Mouse (Mus musculus): ENCODE data around the gene Mfng.
A peak's percentile ranks its signal among the peaks of the same experiment; 100 is the strongest.

DNA sequence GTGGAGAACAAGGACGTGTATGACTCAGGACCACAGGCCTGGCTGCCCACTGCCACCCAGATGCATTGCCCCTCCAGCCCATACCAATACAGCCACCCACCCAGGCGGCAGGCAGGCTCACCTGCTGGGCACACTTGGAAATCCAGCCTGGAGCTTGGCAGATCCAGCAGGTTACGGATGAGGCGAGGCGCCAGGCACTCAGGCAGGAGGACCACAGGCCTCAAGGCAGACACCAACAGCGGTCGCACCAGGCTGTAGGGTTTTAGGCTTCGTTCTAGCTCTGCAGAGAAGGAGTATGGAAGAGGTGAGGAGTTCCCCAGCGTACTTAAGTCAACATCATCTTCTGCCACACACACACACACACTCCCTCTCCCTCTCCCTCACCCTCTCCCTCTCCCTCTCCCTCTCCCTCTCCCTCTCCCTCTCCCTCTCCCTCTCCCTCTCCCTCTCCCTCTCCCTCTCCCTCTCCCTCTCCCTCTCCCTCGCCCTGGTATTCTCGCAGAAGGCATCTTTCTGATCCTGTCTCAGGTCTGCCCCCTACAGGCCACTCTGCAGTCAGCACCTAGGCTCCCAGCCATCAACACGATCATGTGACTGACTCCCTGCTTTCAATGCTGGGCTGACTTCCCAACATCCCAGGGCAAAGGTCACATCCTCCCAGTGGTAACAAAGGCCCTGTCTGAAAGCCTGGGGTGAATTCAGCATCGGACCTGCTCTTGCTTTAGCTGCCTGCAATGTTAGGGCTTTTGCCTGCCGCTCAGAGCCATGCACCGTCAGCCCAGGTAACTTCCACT, 5.0 kb upstream of the Mfng start:
- TF ChIP-seq MAX (IDR thresholded peaks at IDR 0.05; ENCODE audit: low read length) (peak; percentile 22; the same call in 1 of the 2 replicates), SIN3A (IDR thresholded peaks at IDR 0.05; ENCODE audit: low read length) (no peak), POLR2A (IDR thresholded peaks at IDR 0.05; ENCODE audit: low read depth, low read length) (no peak), CTCF (conservative IDR thresholded peaks at IDR 0.05 in 1 of 2, IDR thresholded peaks at IDR 0.05 in 1 of 2; ENCODE audit: low read depth in 2 of 2, low read length in 2 of 2) (peak; percentile 60 to 73), TCF12 (IDR thresholded peaks at IDR 0.05; ENCODE audit: low read depth, low read length) (no peak)

Measured in CH12.LX (cell line).